Mouse (Mus musculus) hindbrain, postnatal 0 days (tissue): ENCODE data around the gene AI661453. TPM values are rescaled to one million over a fixed set of nuclear protein-coding genes. Genes with fewer than 3 reads are reported as not detected.
A peak's percentile ranks its signal among the peaks of the same experiment; 100 is the strongest.

Experiments
- ATAC-seq: fragments of 200-750 bp; cut with Nextera tagmentation; 2 replicates; pipeline ENCODE4 v1.8.0; 2017; ENCODE audit warnings: mild to moderate bottlenecking, moderate TSS enrichment, moderate library complexity
- DNase-seq: peaks from one replicate; pipeline ENCODE4 v3.0.0-alpha.2; 2015; ENCODE audit warnings: low spot score
- H3K27ac ChIP-seq: fragments of 300-500 bp; sonication (generic); 2 replicates; pipeline ENCODE4 v1.5.1; 2014; ENCODE audit warnings: mild to moderate bottlenecking
- H3K27me3 ChIP-seq: fragments of 300-500 bp; sonication (generic); 2 replicates; pipeline ENCODE4 v1.6.1; 2014; ENCODE audit warnings: low read length, mixed read lengths; ENCODE audit not compliant: insufficient read depth
- H3K36me3 ChIP-seq: fragments of 300-500 bp; sonication (generic); 2 replicates; pipeline ENCODE4 v1.6.1; 2014; ENCODE audit warnings: low read length, mixed read lengths; ENCODE audit not compliant: insufficient read depth
- H3K4me1 ChIP-seq: fragments of 300-500 bp; sonication (generic); 2 replicates; pipeline ENCODE4 v1.6.1; 2014; ENCODE audit warnings: antibody characterized with exemption, low read length, mixed read lengths; ENCODE audit not compliant: insufficient read depth
- H3K4me2 ChIP-seq: fragments of 300-500 bp; sonication (generic); 2 replicates; pipeline ENCODE4 v1.6.1; 2014; ENCODE audit warnings: low read depth, mild to moderate bottlenecking, low read length, moderate library complexity, mixed read lengths
- H3K4me3 ChIP-seq: fragments of 300-500 bp; sonication (generic); 2 replicates; pipeline ENCODE4 v1.5.1; 2014; ENCODE audit warnings: low read length
- H3K9ac ChIP-seq: fragments of 300-500 bp; sonication (generic); replicated peaks from 2 replicates; pipeline ENCODE4 v1.6.1; 2014; ENCODE audit warnings: mild to moderate bottlenecking, low read length, moderate library complexity, mixed read lengths
- H3K9me3 ChIP-seq: fragments of 300-500 bp; sonication (generic); 2 replicates; pipeline ENCODE4 v1.6.1; 2016; ENCODE audit warnings: low read length, mixed read lengths
- CTCF ChIP-seq: IDR thresholded peaks from 2 replicates; pipeline ENCODE4 v1.5.1; 2016; ENCODE audit warnings: antibody characterized with exemption, control low read depth, low read depth
- WGBS: fragments of 180-500 bp; shearing (Covaris S2); extraction: QIAGEN DNeasy Blood & Tissue Kit; methylation state at CpG from one replicate; pipeline ENCODE4 v1.1.7; 2014; 5-methylcytosine and 5-hydroxymethylcytosine counted together
- polyA plus RNA-seq: library from polyadenylated mRNA; unstranded; fragments of >200 nt; fragmentation: Nextera tagmentation; extraction: Ambion mirVana; gene quantifications from 2 replicates; pipeline ENCODE4 v1.2.1, GENCODE M21; 2015
- total RNA-seq: library from RNA; depleted of rRNA; stranded (reverse); fragments of >200 nt; gene quantifications from 2 replicates; pipeline ENCODE4 v1.2.3, GENCODE M21; 2014; rRNA removed

Gene AI661453
- total RNA-seq: 0.52 and 2.7 TPM in 2 replicates
- 0.14 and 0.15 TPM in 2 replicates for polyA plus RNA-seq

DNA sequence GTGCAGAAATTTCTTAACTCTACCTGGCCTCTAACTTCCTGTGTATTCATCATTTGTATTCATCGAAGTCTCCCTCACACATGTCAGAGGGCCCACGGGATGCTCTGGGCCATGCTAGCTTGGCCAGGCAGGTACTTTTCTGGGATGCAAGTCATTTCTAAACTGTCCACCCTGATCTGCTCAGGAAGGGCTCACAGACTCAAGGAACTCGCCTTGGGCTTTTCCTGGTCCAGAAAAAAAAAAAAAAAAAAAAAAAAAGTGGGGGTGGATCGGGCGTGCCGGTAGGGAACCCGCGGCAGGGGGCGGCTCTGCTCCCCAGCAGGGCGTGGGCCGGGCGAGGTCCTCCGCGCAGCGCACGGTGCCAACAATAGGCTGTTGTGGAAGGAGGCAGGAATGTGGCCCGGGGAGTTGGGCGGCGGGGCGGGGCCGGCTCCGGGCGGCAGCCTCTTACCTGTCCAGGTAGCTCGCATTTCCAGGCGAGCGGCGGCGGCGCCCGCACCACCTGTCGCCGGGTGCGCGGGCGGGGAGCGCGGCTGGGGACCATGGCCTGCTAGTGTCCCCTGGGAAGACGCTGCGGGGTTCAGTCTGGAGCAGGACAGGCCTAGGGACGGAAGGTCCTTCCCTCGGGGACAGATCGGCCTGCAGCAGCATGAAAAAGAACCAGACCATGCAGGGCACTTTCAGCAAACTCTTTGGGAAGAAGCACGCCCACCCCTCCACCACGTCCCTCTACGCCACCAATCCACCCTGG is at the start of gene AI661453:
Gene AI661453 (plus strand): TSS at position 460 of the 751 bp plus-strand sequence.
- no peak within 1 kb of the TSS; the same call in 1 of the 2 replicates for H3K9ac ChIP-seq
- peaks cover 6% of the 10 kb centered on the region; the same call in 1 of the 2 replicates for H3K4me1 ChIP-seq
- peak within 1 kb of the TSS; percentile 70 for H3K4me2 ChIP-seq
- H3K9me3 ChIP-seq: no peaks in the 10 kb centered on the region
- DNase-seq: no peak
- no peak within 1 kb of the TSS for H3K27ac ChIP-seq
- no peak for TF ChIP-seq CTCF
- ATAC-seq: no peak
- no peaks in the 10 kb centered on the region for H3K36me3 ChIP-seq
- peaks cover 8% of the 10 kb centered on the region for H3K27me3 ChIP-seq
- WGBS: 2% methylated on average over 45 of the region's 45 CpGs
- H3K4me3 ChIP-seq: peak within 1 kb of the TSS; percentile 42

DNA sequence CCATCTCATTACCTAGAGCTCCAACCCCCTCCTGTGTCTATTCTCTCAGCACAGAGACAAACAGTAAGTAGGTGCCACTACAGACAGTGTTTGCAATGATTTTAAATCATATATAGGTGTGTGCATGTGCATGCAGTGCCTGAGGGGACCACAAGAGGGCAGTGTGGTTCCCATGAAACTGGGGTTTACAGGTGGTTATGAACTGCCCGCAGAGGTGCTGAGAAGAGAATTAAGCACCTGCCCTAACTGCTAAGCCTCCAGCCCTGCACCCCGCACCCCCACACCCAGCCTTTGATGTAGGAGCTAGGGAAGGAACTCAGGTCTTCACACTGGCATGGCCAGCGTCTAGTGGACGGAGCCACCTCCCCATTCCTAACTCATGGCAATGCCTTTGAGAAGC is 49.8 kb upstream of the AI661453 start:
- DNase-seq (peak; percentile 44), ATAC-seq (no peak)
- 61% methylated on average over 4 of the region's 4 CpGs for WGBS
- peak; percentile 83 for TF ChIP-seq CTCF
- H3K4me1 ChIP-seq: no peaks in the 10 kb centered on the region
- no peaks in the 10 kb centered on the region for H3K27me3 ChIP-seq
- H3K9me3 ChIP-seq: no peaks in the 10 kb centered on the region
- H3K9ac ChIP-seq: no peak overlapping the region
- no peak overlapping the region for H3K4me2 ChIP-seq
- no peaks in the 10 kb centered on the region for H3K36me3 ChIP-seq
- no peak overlapping the region for H3K27ac ChIP-seq
- H3K4me3 ChIP-seq: no peak overlapping the region

DNA sequence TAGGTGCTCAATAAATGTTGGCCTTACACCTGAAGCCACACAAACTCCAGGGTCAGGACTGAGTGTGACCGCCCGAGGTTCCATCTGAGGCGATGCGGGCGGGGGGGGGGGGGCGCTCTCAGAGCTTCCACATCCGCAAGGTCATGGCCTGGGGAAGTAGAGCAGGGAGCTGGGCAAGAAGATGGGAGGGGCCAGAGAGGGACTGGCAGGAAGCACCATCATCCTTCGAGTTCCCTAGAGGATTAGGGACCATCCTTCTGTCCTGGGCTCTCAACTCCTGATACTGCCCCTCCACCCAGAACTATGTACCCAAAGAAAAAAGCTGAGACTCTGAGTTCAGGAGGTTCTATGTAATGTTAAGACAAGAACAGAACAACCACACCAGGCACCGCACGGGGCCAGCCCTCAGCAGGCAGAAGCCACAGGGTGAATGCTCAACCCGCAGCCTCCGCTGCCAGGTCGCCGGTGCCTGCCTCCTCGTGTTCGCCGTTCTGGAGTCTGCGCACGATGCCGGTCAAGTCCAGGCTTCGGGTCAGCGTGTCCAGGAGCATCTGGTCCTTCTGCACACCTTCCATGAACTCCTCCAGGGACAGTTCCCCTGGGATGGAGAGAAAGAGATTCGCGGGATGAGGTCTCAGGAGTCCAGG is 42.1 kb upstream of the AI661453 start:
- no peak overlapping the region; the same call in 1 of the 2 replicates for H3K9ac ChIP-seq

DNA sequence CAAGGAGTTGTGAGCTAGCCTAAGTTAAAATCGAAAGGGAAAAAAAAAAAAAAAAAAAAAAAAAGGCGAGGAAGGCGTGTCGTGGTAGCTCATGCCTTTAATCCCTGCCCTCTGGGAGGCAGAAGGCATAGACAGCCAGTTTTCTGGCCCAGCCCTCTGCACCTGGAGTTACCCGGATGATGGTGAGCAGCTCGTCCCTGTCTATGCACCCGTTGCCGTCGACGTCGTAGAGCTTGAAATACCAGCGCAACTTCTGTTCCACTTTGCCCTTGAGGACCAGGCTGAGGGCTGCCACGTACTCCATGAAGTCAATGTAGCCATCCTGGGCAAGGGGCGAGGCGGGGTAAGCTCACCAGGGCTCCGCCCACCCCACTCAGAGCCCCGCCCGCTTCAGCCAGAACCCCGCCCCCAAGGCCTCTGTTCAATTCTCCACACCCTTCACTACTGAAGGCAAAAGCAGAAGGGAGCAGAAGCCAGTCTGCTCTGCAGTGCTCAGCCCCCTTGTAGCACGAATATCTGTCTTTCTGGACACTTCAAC is 41.0 kb upstream of the AI661453 start:
- peaks cover 9% of the 10 kb centered on the region; the same call in 1 of the 2 replicates for H3K4me1 ChIP-seq
- no peak for TF ChIP-seq CTCF
- peak overlapping the region; percentile 24 for H3K4me3 ChIP-seq
- H3K4me2 ChIP-seq: peak overlapping the region; percentile 47
- no peak overlapping the region; the same call in 1 of the 2 replicates for H3K9ac ChIP-seq
- DNase-seq: peak; percentile 32
- no peaks in the 10 kb centered on the region for H3K27me3 ChIP-seq
- no peaks in the 10 kb centered on the region for H3K36me3 ChIP-seq
- H3K27ac ChIP-seq: no peak overlapping the region
- H3K9me3 ChIP-seq: no peaks in the 10 kb centered on the region
- peak; percentile 76; the same call in 1 of the 2 replicates for ATAC-seq
- WGBS: 2% methylated on average over 20 of the region's 20 CpGs

More for the DNA sequence above, 42.1 kb upstream of the AI661453 start:
- Histone ChIP-seq H3K36me3 (no peaks in the 10 kb centered on the region), H3K4me3 (0 out of 2 replicates have a peak overlapping the region, but pooled peaks have one; percentile 17), H3K9me3 (no peaks in the 10 kb centered on the region), H3K27ac (no peak overlapping the region), H3K27me3 (no peaks in the 10 kb centered on the region), H3K4me1 (peaks cover 9% of the 10 kb centered on the region; the same call in 1 of the 2 replicates), H3K4me2 (peak overlapping the region; percentile 47)
- WGBS: 24% methylated on average over 24 of the region's 24 CpGs
- no peak for ATAC-seq
- no peak for TF ChIP-seq CTCF
- DNase-seq: no peak

DNA sequence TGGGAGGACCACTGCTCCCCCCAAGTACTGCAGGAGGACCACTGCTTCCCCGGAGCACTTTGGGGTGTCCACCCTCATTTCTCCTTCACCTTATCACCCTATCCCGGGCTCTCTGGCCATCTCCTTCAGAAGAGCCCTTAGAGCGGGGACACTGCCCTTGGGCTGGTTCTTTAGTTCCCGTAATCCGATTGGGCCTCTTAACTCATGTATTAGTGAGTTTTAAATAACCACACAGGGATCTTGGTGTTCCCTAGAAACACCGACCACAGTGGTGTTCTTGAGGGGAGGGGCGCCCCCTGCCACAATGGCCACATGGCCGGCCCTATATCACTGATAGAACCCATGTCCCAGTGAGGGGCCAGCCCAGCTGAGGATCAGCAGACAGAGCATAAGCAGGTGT is 37.3 kb upstream of the AI661453 start:
- no peaks in the 10 kb centered on the region for H3K27me3 ChIP-seq
- ATAC-seq: no peak
- 89% methylated on average over 8 of the region's 8 CpGs for WGBS

DNA sequence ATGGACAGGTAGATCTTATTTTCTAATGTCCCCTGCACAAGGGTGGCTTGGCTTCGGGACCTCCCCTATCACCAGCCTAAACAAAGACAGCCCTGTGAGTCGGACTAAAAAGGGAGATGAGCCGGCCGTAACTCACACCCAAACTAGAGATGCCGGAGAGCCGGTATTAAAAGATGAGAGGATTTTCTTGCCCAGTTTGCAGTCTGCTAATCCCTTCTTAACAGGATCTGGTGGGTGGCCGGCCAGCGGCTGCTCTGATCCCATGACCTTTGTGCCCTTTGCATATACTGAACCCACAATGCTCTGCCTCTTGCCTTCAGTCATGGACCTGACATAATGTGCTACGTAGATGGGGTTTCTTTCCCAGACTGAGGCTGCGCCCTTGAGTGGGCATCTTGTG is 36.0 kb upstream of the AI661453 start, which contains the start of gene Guca1a:
Gene Guca1a (minus strand): TSS at position 134 of the 400 bp plus-strand sequence.
- DNase-seq (no peak), ATAC-seq (no peak)
- Histone ChIP-seq H3K4me3 (no peak within 1 kb of the TSS), H3K9ac (no peak within 1 kb of the TSS), H3K27me3 (no peaks in the 10 kb centered on the region), H3K4me2 (no peak within 1 kb of the TSS), H3K4me1 (0 out of 2 replicates have a peak, but pooled peaks cover under 1% of the 10 kb centered on the region), H3K27ac (no peak within 1 kb of the TSS), H3K36me3 (no peaks in the 10 kb centered on the region), H3K9me3 (no peaks in the 10 kb centered on the region)
- no peak for TF ChIP-seq CTCF
- WGBS: 50% methylated on average over 10 of the region's 10 CpGs

More for the DNA sequence above, 37.3 kb upstream of the AI661453 start:
- DNase-seq: no peak
- no peak overlapping the region for H3K4me3 ChIP-seq
- no peak overlapping the region for H3K9ac ChIP-seq
- no peaks in the 10 kb centered on the region for H3K36me3 ChIP-seq
- no peak for TF ChIP-seq CTCF
- H3K4me1 ChIP-seq: peaks cover 9% of the 10 kb centered on the region; the same call in 1 of the 2 replicates
- no peaks in the 10 kb centered on the region for H3K9me3 ChIP-seq
- H3K27ac ChIP-seq: no peak overlapping the region
- no peak overlapping the region for H3K4me2 ChIP-seq
